Mouse (Mus musculus): ENCODE measurements around the gene Gnaq.
"Not testable (repeated sequence)": the region's sequence is repeated elsewhere in the genome, so short reads cannot be mapped to it uniquely, and the experiment has no call there.

Gene Gnaq

DNA sequence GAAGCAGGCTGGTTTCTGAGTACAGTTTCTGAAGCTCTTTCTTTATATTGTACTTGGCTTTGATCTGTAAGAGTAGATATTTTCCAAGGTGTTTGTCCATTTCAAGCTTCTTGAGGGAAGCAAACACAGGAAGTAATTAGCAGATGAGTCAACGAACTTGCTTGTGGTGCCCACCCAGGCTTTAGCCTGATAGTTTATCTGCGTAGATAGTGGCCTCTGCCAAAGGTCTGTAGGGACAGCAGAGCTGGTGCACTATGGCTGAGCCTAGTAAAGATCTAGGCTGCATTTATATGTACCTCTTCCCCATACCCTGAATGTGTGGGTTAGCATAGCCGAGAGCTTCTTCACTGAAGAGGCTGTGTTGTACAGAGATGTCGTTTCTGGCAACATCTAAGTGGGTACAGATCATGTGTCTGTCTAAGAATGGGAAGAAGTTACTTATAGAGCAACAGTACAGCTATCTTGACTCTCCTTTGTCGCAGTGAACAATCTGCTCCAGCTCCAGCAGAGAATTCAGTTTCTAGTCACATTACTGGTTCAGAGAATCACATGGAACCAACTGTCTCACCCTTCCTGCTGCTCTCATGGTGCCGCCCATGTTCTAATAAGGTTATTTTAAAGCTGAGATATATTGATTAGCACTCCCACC is 127.3 kb downstream of the Gnaq start:
- no peak for DNase-seq (ENCODE audit: low spot score in 2 of 2)

DNA sequence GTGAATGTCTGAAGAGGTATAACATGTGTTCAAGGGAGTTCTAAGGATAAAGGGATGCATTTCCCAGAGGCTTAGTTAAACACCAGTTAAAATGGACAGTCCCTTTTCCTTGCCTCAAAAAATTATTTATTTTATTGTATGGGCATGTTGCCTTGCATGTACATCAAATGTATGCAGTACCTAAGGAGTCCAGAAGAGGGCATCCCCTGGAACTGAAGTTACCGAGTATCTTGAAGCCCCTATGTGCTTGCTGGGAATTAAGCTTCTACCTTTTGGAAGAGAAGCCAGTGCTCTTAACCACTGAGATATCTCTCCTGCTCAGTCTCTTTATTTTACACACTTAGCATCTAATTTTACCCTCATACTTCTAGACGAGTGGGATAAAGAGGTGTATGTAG is 127.8 kb downstream of the Gnaq start:
- DNase-seq (ENCODE audit: low spot score in 2 of 2), result no peak

GRCm38 (mm10) chr19:16260973-16261372 is 128.3 kb downstream of the Gnaq start:
- no peak for DNase-seq (ENCODE audit: low spot score in 2 of 2)

GRCm38 (mm10) chr19:16261631-16262030 is 129.0 kb downstream of the Gnaq start:
- DNase-seq (ENCODE audit: low spot score in 2 of 2), result no peak

DNA sequence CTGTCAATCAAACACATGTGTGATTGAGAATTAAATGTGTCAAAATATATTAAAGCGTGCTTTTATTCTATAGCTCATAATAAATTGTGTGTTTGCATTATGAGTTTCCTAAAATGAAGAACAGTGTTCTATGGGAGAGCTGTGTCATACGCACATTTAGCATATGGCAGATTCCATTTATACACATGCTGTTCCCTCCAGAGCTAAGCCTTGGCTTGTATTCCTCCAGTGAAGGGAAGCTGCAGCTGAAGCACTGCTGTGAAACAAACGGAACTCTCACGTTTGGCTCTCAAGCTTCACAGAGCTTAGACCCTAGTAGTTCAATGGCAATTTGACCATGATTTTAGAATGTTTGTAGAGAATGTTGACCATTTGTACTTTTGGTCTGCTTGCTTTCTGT is 129.7 kb downstream of the Gnaq start:
- DNase-seq (ENCODE audit: low spot score in 2 of 2), result no peak

GRCm38 (mm10) chr19:16267362-16267761 is 134.7 kb downstream of the Gnaq start:
- not testable (repeated sequence) for DNase-seq (ENCODE audit: low spot score in 2 of 2)

DNA sequence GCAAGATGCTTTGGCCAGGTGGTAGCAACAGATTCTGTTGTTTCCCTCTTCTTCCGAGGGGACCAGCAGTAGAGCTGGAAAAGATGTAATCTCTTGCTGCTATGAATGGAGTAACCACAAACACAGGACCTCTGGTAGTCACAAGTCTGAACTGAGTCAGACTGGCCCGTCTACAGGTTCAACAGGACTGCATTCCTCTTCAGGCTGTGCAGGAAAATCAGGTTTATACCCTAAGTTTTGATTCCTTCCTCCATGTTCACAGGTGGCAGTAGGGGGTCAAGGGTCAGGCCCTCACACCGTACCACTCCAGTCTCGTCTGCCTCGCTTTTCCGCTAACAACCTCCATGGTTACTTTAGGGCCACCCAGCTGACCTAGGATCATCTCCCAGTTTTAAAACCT is 137.6 kb downstream of the Gnaq start:
- DNase-seq (ENCODE audit: low spot score in 2 of 2), result peak in 1 of 2 experiments; percentile 70

- DNase-seq (ENCODE audit: low spot score in 2 of 2), result no peak
Observed at GRCm38 (mm10) chr19:16271002-16271401, 138.4 kb downstream of the Gnaq start.

DNA sequence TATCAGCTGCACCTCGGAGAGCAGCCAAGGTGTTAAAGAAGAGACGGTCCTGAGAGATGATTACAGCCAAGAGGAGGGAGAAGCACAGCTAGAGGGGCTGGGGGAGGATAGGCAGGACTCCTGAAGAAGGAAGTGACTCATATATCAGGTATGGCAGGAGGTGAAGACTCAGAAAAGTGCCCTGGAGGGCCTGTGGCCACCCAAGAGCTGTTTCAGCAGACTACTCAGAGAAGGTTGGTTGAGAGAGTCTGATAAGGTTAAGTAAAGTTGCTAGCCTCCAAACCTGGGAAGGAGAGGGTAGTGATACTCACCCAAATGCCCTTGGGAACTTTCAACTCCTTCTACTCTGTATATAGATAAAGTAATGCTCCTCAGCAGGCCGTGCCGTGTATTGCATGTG is 140.4 kb downstream of the Gnaq start:
- DNase-seq (ENCODE audit: low spot score in 2 of 2), result no peak

DNA sequence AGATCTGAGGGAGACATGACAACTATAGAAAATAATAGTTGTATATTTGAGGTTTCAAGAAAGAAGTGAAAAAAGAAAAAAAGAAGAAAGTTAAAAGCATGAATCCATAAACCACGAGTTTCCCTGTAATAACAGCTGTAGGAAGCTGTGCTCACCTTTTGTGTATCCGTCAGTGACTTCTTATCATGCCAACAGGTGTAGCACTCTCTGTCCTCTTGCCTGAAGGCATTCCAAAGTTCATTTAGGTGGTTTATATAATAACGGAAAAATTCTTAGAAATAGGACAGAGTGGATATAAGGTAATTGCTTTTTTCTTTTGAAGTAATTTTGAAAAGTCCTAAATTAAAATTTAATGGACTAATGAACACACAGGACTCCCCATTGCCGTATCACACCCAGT is 147.6 kb downstream of the Gnaq start:
- no peak for DNase-seq (ENCODE audit: low spot score in 2 of 2)

- DNase-seq (ENCODE audit: low spot score in 2 of 2), result no peak
Observed at GRCm38 (mm10) chr19:16285051-16286028, 152.7 kb downstream of the Gnaq start.

GRCm38 (mm10) chr19:16286451-16287175 is 154.0 kb downstream of the Gnaq start:
- no peak for DNase-seq (ENCODE audit: low spot score in 2 of 2)

- no peak for DNase-seq (ENCODE audit: low spot score in 2 of 2)
Observed at GRCm38 (mm10) chr19:16287307-16287706, 154.7 kb downstream of the Gnaq start.

DNA sequence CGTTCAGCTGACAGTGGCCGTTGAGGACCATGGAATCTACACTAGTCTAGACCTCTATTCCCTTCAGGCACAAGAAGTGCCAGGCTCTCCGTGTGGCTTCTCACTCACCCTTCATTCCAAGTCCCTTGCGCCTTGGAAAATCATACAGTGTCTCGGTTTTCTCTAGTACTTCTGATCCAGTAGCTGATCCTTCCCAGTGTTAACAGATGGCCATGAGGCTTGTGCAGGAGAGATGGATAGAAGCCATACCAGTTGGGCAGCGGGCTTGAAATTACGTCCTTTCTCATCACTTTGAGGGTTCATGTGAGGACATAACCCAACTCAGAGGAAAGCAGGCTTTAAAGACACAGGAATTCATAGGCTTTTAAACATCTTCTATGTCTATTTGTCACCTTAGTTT is 155.3 kb downstream of the Gnaq start:
- no peak for DNase-seq (ENCODE audit: low spot score in 2 of 2)

- DNase-seq (ENCODE audit: low spot score in 2 of 2), result no peak
Observed at GRCm38 (mm10) chr19:16291088-16291487, 158.5 kb downstream of the Gnaq start.

GRCm38 (mm10) chr19:16292056-16292608 is 159.5 kb downstream of the Gnaq start:
- DNase-seq (ENCODE audit: low spot score in 2 of 2), result no peak

DNA sequence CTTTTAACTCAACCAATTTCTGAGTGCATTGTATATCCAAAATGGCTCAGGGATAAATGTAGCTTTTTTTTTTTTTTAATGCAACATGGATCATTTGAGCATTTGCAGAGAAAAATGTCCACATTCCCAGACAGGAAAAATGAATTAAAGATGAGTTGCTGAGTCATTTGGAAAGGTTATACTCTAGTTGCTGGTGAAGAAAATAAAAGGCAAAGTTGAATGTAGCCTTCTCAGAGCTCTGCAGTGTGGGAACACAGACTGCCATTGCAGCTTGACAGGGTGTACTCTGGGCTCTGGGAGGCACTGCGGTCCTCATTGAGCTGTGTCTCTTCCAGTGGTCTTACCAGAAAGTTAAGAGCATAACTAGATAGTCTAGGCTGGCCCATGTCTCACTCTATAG is 160.3 kb downstream of the Gnaq start:
- no peak for DNase-seq (ENCODE audit: low spot score in 2 of 2)

- no peak for DNase-seq (ENCODE audit: low spot score in 2 of 2)
Observed at GRCm38 (mm10) chr19:16300413-16300812, 167.8 kb downstream of the Gnaq start.

DNA sequence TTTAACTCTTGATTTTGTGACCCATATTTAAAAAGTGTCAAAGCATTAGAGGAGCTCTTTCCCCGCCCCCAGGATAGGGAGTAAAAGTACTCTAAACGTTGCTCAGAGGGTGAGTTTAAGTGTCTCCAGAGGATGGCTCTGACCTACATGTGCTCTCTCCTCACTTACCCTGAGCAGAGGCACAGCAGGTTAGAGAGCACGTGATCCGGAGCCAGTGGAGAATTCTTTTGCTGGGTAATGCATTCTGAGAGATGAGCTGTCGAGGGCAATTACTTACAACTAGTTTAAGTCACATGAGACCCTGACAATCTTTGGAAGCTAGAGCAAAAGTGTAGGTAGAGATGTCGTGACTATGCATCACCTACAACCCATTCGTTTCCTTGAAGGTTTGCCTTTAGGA is 168.7 kb downstream of the Gnaq start:
- no peak for DNase-seq (ENCODE audit: low spot score in 2 of 2)

DNA sequence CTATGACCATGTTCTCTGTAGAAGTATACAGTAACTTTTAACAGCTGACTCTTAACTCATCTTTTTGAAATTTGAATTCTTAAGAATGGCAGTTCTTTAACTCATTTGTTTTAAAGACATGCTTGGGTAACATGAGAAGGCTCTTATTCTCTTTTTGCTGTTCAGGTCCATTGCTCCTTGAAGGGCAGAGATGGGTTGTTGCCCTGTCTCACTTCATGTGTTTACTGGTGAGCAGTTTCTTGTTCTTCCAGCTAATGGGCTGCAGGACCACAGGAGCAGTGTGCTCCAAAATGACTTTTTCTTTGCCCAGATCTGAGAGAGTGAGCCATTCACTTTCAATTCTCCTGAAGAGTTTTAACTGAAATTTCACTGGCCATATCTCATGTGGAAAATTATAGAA is 176.4 kb downstream of the Gnaq start:
- DNase-seq (ENCODE audit: low spot score in 2 of 2), result no peak

- no peak for DNase-seq (ENCODE audit: low spot score in 2 of 2)
Observed at GRCm38 (mm10) chr19:16314295-16314821, 181.7 kb downstream of the Gnaq start.

DNA sequence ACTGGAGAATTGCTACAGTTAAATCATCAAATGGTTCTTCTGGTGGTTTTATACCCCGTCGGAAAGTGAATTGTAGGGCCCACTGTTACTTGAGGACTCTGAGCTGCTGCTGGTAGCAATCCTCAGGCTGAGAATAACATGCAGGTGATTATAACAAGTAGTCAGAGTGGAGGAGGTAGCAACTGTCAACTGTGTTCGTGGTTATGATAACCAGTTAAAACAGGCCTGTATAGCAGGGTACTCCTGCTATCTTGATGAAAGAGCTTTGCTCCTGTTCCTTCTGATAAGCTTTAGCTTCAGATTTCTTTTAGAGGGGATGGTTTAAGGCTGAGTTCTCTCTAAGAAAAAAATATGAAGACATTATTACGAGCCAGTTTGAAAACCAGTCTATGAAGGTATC is 182.9 kb downstream of the Gnaq start:
- DNase-seq (ENCODE audit: low spot score in 2 of 2), result no peak
